Mouse (Mus musculus): Measurements from ENCODE around the gene Fam19a3. TPM values are rescaled to one million over a fixed set of nuclear protein-coding genes. Genes with fewer than 3 reads are reported as not detected.

Fam19a3 gene
- polyA plus RNA-seq (2015; fragmentation: Illumina TruSeq; extraction: RNeasy Lipid Tissue Mini Kit (QIAGEN cat#74804); ENCODE audit: low read depth, low replicate concordance): 0.19 TPM

GRCm38 (mm10) chr3:104781471-104781903, at the start of gene Fam19a3:
Gene Fam19a3, minus strand, starts transcription at chr3:104781840.

GRCm38 (mm10) chr3:104817991-104818748, 36.5 kb upstream of the Fam19a3 start, which contains the start of gene Mov10:
Gene Mov10, minus strand, starts transcription at chr3:104818563.

DNA sequence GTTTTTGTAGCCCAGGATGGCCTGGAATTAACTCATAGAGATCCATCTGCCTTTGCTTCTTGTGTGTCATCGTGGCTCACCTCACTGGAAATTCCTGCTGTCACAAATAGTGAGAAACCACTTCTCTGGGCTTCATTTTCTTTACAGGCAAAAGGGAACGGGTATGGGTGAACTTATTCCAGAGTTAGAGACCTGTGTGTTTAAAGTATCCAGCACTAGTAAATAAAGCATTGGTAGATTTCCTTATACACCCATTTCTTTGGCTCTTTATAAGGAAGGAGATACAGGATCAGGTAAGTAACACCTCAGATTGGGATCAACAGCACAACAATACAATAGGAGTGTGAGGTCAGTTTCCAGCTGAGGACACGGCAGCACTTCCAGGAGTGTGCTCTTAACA, 6.4 kb upstream of the Fam19a3 start, which contains the start of gene Rhoc:
Rhoc (plus strand) TSS at position 301 of the 400 bp plus-strand sequence.

GRCm38 (mm10) chr3:104780561-104781420, 849 bp downstream of the Fam19a3 start, which contains the start of gene Ppm1j:
Gene Ppm1j, plus strand, starts transcription at chr3:104781056.

Other genes starting within 250 kb of the Fam19a3 start
- 25.4 TPM for gene Slc16a1, start 143.2 kb downstream of the Fam19a3 start, polyA plus RNA-seq (2015; fragmentation: Illumina TruSeq; extraction: RNeasy Lipid Tissue Mini Kit (QIAGEN cat#74804); ENCODE audit: low read depth, low replicate concordance)
- 0.70 TPM for gene Ppm1j, start 784 bp downstream of the Fam19a3 start, polyA plus RNA-seq (2015; fragmentation: Illumina TruSeq; extraction: RNeasy Lipid Tissue Mini Kit (QIAGEN cat#74804); ENCODE audit: low read depth, low replicate concordance)
- 34.2 TPM for gene Rhoc, start 6.5 kb upstream of the Fam19a3 start, polyA plus RNA-seq (2015; fragmentation: Illumina TruSeq; extraction: RNeasy Lipid Tissue Mini Kit (QIAGEN cat#74804); ENCODE audit: low read depth, low replicate concordance)
- gene Mov10, start 36.7 kb upstream of the Fam19a3 start, polyA plus RNA-seq (2015; fragmentation: Illumina TruSeq; extraction: RNeasy Lipid Tissue Mini Kit (QIAGEN cat#74804); ENCODE audit: low read depth, low replicate concordance): 4.8 TPM
- 28.0 TPM for gene St7l, start 82.2 kb upstream of the Fam19a3 start, polyA plus RNA-seq (2015; fragmentation: Illumina TruSeq; extraction: RNeasy Lipid Tissue Mini Kit (QIAGEN cat#74804); ENCODE audit: low read depth, low replicate concordance)
- 59.2 TPM for gene Capza1, start 82.7 kb upstream of the Fam19a3 start, polyA plus RNA-seq (2015; fragmentation: Illumina TruSeq; extraction: RNeasy Lipid Tissue Mini Kit (QIAGEN cat#74804); ENCODE audit: low read depth, low replicate concordance)
- gene Wnt2b, start 180.1 kb upstream of the Fam19a3 start, polyA plus RNA-seq (2015; fragmentation: Illumina TruSeq; extraction: RNeasy Lipid Tissue Mini Kit (QIAGEN cat#74804); ENCODE audit: low read depth, low replicate concordance): 1.7 TPM